8 mouse cellular contexts compared by ENCODE assay signal in the genomic region with DNA sequence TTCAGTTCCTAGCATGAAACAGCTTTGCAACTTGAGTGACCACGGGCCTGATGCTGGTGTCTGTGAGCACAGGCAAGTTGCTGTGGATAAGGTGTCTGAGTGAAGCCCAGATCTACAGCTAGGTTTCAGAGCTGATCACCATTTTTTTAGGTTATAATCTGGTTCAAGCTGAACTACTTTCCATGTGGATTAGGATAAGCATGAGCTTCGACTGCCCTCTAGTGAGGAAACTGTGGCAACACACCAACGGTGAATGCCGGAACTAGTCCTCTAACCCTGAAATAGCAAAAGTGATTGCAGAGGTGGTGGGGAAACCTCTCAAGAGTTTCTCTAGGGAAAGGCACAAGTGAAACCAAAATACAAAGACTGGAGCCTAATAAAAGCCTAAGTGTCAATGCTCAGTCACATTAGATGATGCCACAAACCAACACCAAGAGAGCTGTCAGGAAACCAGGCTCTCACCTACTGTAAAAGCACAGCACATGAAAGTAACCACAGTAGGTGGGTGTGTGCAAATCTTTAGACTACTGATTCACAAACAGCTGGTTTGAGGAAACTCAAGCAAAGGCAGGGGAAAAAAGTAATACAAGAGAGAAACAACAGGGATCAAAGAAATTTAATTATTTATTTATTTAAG.
DNase-seq lines count a peak whose midpoint lies in the region; ATAC-seq and TF ChIP-seq lines count a peak whose summit lies in the region.

No protein-coding gene starts in this region.

- intact Hi-C loops in gastrocnemius, adult 2 months (cut with DNase I) = no loop called here
- intact Hi-C loops in left cerebral cortex, postnatal 14 days (cut with DNase I) = loop anchor here (5.0 to 10.0 kb wide), 3 partner anchors 354 to 1661 kb away; no protein-coding TSS in a partner anchor

- DNase-seq in 3134 (ENCODE audit: extremely low read depth, insufficient read length, low spot score) (peak; percentile 5), R1 (ENCODE audit: low read depth, low spot score) (peak; percentile 63)
- peak; percentile 40 to 69 for DNase-seq in cerebellum, postnatal 4 days (ENCODE audit: low spot score in 2 of 2)
- DNase-seq in gastrocnemius, adult 2 months = peak; percentile 49
- peak; percentile 64 for DNase-seq in kidney, adult 18-20 months
- peak; percentile 82 to 84 for DNase-seq in left cerebral cortex, postnatal 14 days (ENCODE audit: low spot score in 2 of 2)
- DNase-seq in thymus, adult 18-20 months = peak; percentile 3 to 4

- no peaks in the 10 kb centered on the region for H3K36me3 ChIP-seq in midbrain, embryonic 16.5 days (ENCODE audit: control insufficient read depth, insufficient read depth, low read length)

- no peaks in the 10 kb centered on the region for H3K9me3 ChIP-seq in midbrain, embryonic 16.5 days (replicated peaks; ENCODE audit: control insufficient read depth, low read length, poor library complexity, severe bottlenecking)

- 23% methylated on average over 4 of the region's 4 CpGs for WGBS in midbrain, embryonic 16.5 days

- no peak overlapping the region for H3K4me3 ChIP-seq in gastrocnemius, adult 2 months
- H3K4me3 ChIP-seq in midbrain, embryonic 16.5 days (ENCODE audit: low read depth, low read length) = no peak overlapping the region

- ATAC-seq in midbrain, embryonic 16.5 days = peak; percentile 67

- no peak overlapping the region for H3K27ac ChIP-seq in gastrocnemius, adult 2 months
- H3K27ac ChIP-seq in midbrain, embryonic 16.5 days (ENCODE audit: low read length) = no peak overlapping the region

- no peaks in the 10 kb centered on the region for H3K27me3 ChIP-seq in midbrain, embryonic 16.5 days (ENCODE audit: control insufficient read depth, insufficient read depth, low read depth, low read length)

- no peak overlapping the region for H3K4me2 ChIP-seq in midbrain, embryonic 16.5 days (ENCODE audit: low read length)

- H3K9ac ChIP-seq in midbrain, embryonic 16.5 days (ENCODE audit: low read depth, low read length) = no peak overlapping the region

- peak; percentile 88 for TF ChIP-seq CTCF in gastrocnemius, adult 2 months (IDR thresholded peaks at IDR 0.05)

- H3K4me1 ChIP-seq in midbrain, embryonic 16.5 days (ENCODE audit: control insufficient read depth, insufficient read depth, low read length) = no peaks in the 10 kb centered on the region; the same call in 1 of the 2 replicates

Comparison
In these comparisons a context has a peak if more than half of its experiments do, and no peak if none do; other contexts are left out.
1. DNase-seq: peak in every context shown above with its lines; median percentile 83 in left cerebral cortex, postnatal 14 days; 64 in kidney, adult 18-20 months; 63 in R1; 54 in cerebellum, postnatal 4 days; 49 in gastrocnemius, adult 2 months; 5 in 3134; 4 in thymus, adult 18-20 months.